Mouse (Mus musculus): Measurements from ENCODE around the gene Mtrf1l. TPM values are rescaled to one million over a fixed set of nuclear protein-coding genes. Genes with fewer than 3 reads are reported as not detected.

Gene Mtrf1l
- polyA plus RNA-seq, 1 experiment, result 1.7 TPM

DNA sequence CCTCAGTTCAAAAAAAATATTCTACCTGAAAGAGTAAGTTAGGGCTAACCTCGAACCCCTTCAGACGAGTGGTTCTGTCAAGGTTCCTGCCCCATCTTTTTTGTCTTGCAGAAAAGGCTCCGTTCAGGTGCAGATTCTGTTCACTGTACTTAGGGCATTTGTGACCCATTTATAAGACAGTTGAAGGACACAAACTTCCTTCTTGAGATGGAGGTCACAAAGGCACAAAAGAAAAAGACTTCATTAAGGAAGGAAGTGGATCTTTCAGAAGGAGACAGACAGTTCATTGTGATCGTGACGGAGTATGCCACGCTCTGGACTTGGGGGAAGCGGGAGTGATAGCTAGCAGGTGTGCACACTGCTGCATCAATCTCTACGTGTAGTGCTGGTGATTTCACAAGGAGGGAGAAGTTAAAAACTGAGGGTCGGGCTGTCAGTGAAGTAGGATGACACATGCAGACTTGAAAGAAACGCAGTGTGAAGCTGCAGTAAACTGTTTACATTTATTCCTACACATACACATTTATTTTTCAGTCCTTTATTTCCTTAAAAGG lies 34.4 kb upstream of the Mtrf1l start:
- 45% methylated on average over 10 of the region's 10 CpGs for WGBS
- no peaks in the 10 kb centered on the region for H3K27me3 ChIP-seq (ENCODE audit: control insufficient read depth, insufficient read depth, low read length)
- H3K36me3 ChIP-seq (ENCODE audit: control insufficient read depth, insufficient read depth, low read length), result no peaks in the 10 kb centered on the region
- no peak overlapping the region for H3K4me3 ChIP-seq (ENCODE audit: low read depth, low read length)
- H3K4me1 ChIP-seq (ENCODE audit: control insufficient read depth, insufficient read depth, insufficient read length, low read length), result no peaks in the 10 kb centered on the region
- no peak overlapping the region for H3K27ac ChIP-seq (ENCODE audit: insufficient read depth, low read depth, low read length)
- TF ChIP-seq POLR2A (IDR thresholded peaks at IDR 0.05; ENCODE audit: low read depth, low read length) (no peak), CTCF (IDR thresholded peaks at IDR 0.05; ENCODE audit: extremely low read depth, insufficient read length, insufficient replicate concordance, low read depth, low read length) (no peak)

DNA sequence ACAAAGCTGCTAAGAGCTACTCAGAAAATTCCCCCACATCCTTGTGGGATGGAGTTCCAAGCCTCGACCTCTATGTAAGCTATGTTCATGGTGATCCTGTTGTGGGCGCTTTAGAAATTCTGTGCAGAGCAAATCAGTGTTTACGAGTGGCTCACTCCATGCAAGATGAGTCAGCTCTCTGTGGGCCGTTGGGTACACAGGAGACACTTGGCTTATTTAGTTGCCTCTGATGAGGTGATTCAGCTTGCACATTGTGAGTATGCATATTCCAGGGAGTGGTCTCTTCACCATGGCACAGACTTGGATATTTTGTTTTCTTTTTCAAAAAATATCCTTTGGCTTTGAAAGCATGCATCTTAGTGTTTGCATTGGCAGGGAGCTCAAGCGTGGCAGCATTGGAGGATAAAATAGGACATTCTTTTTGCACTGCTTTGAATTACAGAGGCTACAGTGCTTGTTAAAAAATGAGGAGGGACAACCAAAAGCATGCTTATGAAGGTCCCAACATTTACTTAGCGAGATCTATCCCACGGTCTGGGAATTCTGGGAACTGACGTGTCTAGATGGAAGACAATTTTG lies 29.7 kb upstream of the Mtrf1l start:
- H3K4me1 ChIP-seq (ENCODE audit: control insufficient read depth, insufficient read depth, insufficient read length, low read length), result no peaks in the 10 kb centered on the region
- H3K36me3 ChIP-seq (ENCODE audit: control insufficient read depth, insufficient read depth, low read length), result no peaks in the 10 kb centered on the region
- no peaks in the 10 kb centered on the region for H3K27me3 ChIP-seq (ENCODE audit: control insufficient read depth, insufficient read depth, low read length)
- no peak overlapping the region for H3K4me3 ChIP-seq (ENCODE audit: low read depth, low read length)
- WGBS, result 83% methylated on average over 8 of the region's 8 CpGs
- TF ChIP-seq POLR2A (IDR thresholded peaks at IDR 0.05; ENCODE audit: low read depth, low read length) (no peak), CTCF (IDR thresholded peaks at IDR 0.05; ENCODE audit: extremely low read depth, insufficient read length, insufficient replicate concordance, low read depth, low read length) (no peak)
- no peak overlapping the region for H3K27ac ChIP-seq (ENCODE audit: insufficient read depth, low read depth, low read length)

DNA sequence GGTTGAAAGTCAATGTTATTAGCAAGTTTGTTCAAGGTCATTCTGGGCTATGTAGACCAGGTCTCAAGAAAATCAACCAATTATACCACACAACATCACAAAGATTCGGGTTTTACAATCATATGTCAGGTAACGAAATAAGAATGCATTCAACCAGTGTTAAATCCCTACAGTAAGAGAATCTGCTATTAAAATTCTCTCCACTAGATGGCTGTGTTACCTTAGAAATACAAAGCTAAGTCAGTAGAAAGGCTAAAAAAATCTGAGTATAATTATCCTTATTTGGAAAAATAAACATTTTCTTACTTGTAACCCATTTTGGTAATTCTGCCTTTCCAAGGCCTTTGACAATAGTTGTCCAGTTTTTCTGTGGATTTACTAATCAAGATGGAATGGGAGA lies 23.2 kb upstream of the Mtrf1l start:
- H3K4me1 ChIP-seq (ENCODE audit: control insufficient read depth, insufficient read depth, insufficient read length, low read length), result no peaks in the 10 kb centered on the region
- H3K36me3 ChIP-seq (ENCODE audit: control insufficient read depth, insufficient read depth, low read length), result no peaks in the 10 kb centered on the region
- H3K27ac ChIP-seq (ENCODE audit: insufficient read depth, low read depth, low read length), result no peak overlapping the region
- no peak overlapping the region for H3K4me3 ChIP-seq (ENCODE audit: low read depth, low read length)
- 19% methylated on average over 2 of the region's 2 CpGs for WGBS
- no peaks in the 10 kb centered on the region for H3K27me3 ChIP-seq (ENCODE audit: control insufficient read depth, insufficient read depth, low read length)
- TF ChIP-seq CTCF (IDR thresholded peaks at IDR 0.05; ENCODE audit: extremely low read depth, insufficient read length, insufficient replicate concordance, low read depth, low read length) (no peak), POLR2A (IDR thresholded peaks at IDR 0.05; ENCODE audit: low read depth, low read length) (no peak)

DNA sequence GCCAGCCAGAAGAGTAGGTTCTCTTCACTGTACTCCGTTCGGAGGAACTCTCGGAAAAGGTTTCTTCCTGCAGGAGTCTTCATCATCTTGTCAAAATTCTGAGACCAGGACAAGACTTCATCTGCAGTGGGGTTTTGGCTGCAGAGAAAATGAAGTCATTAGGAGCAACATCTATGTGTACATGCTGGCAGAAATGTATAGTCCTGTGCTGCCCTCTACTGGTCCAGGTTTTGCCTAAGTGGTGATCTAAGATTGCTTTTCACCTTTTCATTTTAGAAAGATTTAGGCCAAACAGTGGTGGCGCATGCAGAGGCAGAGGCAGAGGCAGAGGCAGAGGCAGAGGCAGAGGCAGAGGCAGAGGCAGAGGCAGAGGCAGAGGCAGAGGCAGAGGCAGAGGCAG lies 17.7 kb upstream of the Mtrf1l start:
- H3K27me3 ChIP-seq (ENCODE audit: control insufficient read depth, insufficient read depth, low read length), result no peaks in the 10 kb centered on the region
- no peak overlapping the region for H3K27ac ChIP-seq (ENCODE audit: insufficient read depth, low read depth, low read length)
- TF ChIP-seq POLR2A (IDR thresholded peaks at IDR 0.05; ENCODE audit: low read depth, low read length) (no peak), CTCF (IDR thresholded peaks at IDR 0.05; ENCODE audit: extremely low read depth, insufficient read length, insufficient replicate concordance, low read depth, low read length) (no peak)
- no peaks in the 10 kb centered on the region for H3K36me3 ChIP-seq (ENCODE audit: control insufficient read depth, insufficient read depth, low read length)
- WGBS, result 77% methylated on average over 4 of the region's 4 CpGs
- H3K4me3 ChIP-seq (ENCODE audit: low read depth, low read length), result no peak overlapping the region
- no peaks in the 10 kb centered on the region for H3K4me1 ChIP-seq (ENCODE audit: control insufficient read depth, insufficient read depth, insufficient read length, low read length)

DNA sequence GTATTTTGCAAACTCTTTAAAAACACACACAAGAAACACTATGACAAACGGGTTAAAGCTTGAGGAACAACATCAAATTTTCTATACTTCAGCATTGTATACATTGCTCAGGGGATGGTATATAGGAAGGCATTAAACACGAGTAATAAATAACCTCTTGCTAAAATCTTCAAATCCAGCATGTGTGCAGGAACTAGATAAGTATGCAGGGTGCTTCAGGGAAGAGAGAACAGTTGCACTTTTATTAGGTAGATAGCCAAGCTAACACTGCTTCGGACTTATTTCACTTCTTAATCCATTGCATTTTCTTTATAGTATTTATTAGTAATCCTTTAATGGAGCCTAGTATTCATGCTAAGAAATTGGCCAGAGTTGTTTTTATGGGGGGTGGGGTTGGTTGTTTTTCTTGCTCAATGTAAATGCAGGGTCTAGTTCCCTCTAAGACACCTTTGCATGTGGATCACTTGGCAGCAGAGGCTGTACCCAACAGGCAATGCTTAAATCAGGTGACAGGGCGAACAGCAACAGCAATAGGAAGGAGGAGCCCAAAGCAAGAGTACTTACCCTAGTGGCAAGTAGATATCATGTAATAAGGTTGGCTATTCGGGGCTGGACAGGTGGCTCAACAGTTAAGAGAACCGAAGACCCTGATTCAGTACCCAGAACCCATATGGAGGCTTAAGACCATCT lies 2.8 kb upstream of the Mtrf1l start:
- peaks cover 2% of the 10 kb centered on the region for H3K36me3 ChIP-seq (ENCODE audit: control insufficient read depth, insufficient read depth, low read length)
- H3K4me1 ChIP-seq (ENCODE audit: control insufficient read depth, insufficient read depth, insufficient read length, low read length), result peaks cover 8% of the 10 kb centered on the region; the same call in 1 of the 2 replicates
- H3K27ac ChIP-seq (ENCODE audit: insufficient read depth, low read depth, low read length), result no peak overlapping the region
- TF ChIP-seq POLR2A (IDR thresholded peaks at IDR 0.05; ENCODE audit: low read depth, low read length) (no peak), CTCF (IDR thresholded peaks at IDR 0.05; ENCODE audit: extremely low read depth, insufficient read length, insufficient replicate concordance, low read depth, low read length) (no peak)
- no peak overlapping the region for H3K4me3 ChIP-seq (ENCODE audit: low read depth, low read length)
- no peaks in the 10 kb centered on the region for H3K27me3 ChIP-seq (ENCODE audit: control insufficient read depth, insufficient read depth, low read length)
- WGBS, result 62% methylated on average over 6 of the region's 6 CpGs

DNA sequence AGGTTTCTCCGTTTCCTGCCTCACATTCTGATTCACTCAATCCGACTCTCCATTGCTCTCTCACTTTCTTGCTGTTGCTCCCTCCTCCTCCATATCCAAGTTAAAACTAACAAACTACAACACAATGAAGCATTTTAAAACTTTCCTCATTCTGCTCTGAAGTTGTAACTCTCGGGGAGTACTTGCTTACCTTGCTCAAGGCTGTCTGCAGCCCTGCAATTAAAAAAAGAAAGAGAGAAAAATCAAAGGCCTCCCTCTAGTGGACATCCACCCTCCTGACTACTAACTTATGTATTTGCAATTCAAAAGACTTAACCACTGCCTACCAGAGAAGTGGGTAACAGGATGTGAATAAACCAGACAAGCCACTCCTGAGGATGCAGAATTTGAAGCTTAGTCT lies 1.1 kb upstream of the Mtrf1l start:
- Histone ChIP-seq H3K27me3 (ENCODE audit: control insufficient read depth, insufficient read depth, low read length) (no peaks in the 10 kb centered on the region), H3K36me3 (ENCODE audit: control insufficient read depth, insufficient read depth, low read length) (peaks cover 7% of the 10 kb centered on the region), H3K4me1 (ENCODE audit: control insufficient read depth, insufficient read depth, insufficient read length, low read length) (peaks cover 8% of the 10 kb centered on the region; the same call in 1 of the 2 replicates), H3K27ac (ENCODE audit: insufficient read depth, low read depth, low read length) (peak overlapping the region; percentile 87), H3K4me3 (ENCODE audit: low read depth, low read length) (peak overlapping the region; percentile 94)
- 0% methylated on average over 3 of the region's 3 CpGs for whole genome bisulfite sequencing
- TF ChIP-seq POLR2A (IDR thresholded peaks at IDR 0.05; ENCODE audit: low read depth, low read length) (no peak), CTCF (IDR thresholded peaks at IDR 0.05; ENCODE audit: extremely low read depth, insufficient read length, insufficient replicate concordance, low read depth, low read length) (no peak)

DNA sequence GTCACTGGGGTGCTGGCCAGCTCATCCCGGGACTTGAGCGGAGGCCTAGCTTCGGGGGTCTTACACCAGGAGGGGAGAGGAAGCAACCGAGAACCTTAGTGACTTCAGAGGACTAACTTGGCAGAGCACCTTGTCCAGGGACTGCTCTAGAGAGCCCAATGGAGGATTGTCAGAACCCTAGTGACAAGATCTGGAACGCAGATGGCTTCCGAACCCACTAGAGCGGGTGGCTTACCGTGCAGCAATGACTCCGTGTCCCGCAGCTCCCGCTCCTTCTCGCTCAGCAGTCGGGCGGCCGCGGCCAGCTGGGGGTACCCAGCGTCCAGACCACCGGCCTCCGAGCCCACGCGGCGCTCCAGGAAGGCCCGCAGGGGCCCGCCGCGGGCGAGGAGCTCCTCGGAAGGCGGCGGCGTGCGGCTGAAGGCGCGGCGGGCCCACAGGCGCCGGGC lies 395 bp downstream of the Mtrf1l start:
- H3K4me1 ChIP-seq (ENCODE audit: control insufficient read depth, insufficient read depth, insufficient read length, low read length), result peaks cover 8% of the 10 kb centered on the region; the same call in 1 of the 2 replicates
- peak overlapping the region; percentile 49 for H3K27ac ChIP-seq (ENCODE audit: insufficient read depth, low read depth, low read length)
- H3K4me3 ChIP-seq (ENCODE audit: low read depth, low read length), result peak overlapping the region; percentile 94
- no peaks in the 10 kb centered on the region for H3K27me3 ChIP-seq (ENCODE audit: control insufficient read depth, insufficient read depth, low read length)
- H3K36me3 ChIP-seq (ENCODE audit: control insufficient read depth, insufficient read depth, low read length), result peaks cover 20% of the 10 kb centered on the region
- under 1% methylated on average over 37 of the region's 37 CpGs for WGBS
- TF ChIP-seq CTCF (IDR thresholded peaks at IDR 0.05; ENCODE audit: extremely low read depth, insufficient read length, insufficient replicate concordance, low read depth, low read length) (no peak), POLR2A (IDR thresholded peaks at IDR 0.05; ENCODE audit: low read depth, low read length) (no peak)
